Mouse (Mus musculus): ENCODE results near the gene Ogdhl. TPM values are rescaled to one million over a fixed set of nuclear protein-coding genes. Genes with fewer than 3 reads are reported as not detected.
"Not testable (repeated sequence)": the region's sequence is repeated elsewhere in the genome, so short reads cannot be mapped to it uniquely, and the experiment has no call there.

Gene Ogdhl
- total RNA-seq (2014; fragmentation: Nextera tagmentation) (not detected in 2 replicates), total RNA-seq (2017) (0.22 TPM in 1 of 2 replicates, not detected in the other)

GRCm38 (mm10) chr14:32321732-32322685 is at the start of gene Ogdhl:
Gene Ogdhl (plus strand): TSS chr14:32322019.
- peak; percentile 97 for ATAC-seq (replicated peaks; ENCODE audit: poor library complexity, severe bottlenecking)

- no peak for ATAC-seq (replicated peaks; ENCODE audit: poor library complexity, severe bottlenecking)
These were observed 20.2 kb upstream of the Ogdhl start for GRCm38 (mm10) chr14:32301622-32302021.

GRCm38 (mm10) chr14:32302423-32302822 is 19.4 kb upstream of the Ogdhl start:
- no peak for ATAC-seq (replicated peaks; ENCODE audit: poor library complexity, severe bottlenecking)

- no peak for ATAC-seq (replicated peaks; ENCODE audit: poor library complexity, severe bottlenecking)
These were observed 16.9 kb upstream of the Ogdhl start for GRCm38 (mm10) chr14:32304921-32305320.

GRCm38 (mm10) chr14:32309876-32310275 is 11.9 kb upstream of the Ogdhl start:
- ATAC-seq (replicated peaks; ENCODE audit: poor library complexity, severe bottlenecking) = peak; percentile 67

- no peak for ATAC-seq (replicated peaks; ENCODE audit: poor library complexity, severe bottlenecking)
These were observed 10.3 kb upstream of the Ogdhl start for GRCm38 (mm10) chr14:32311381-32312035.

GRCm38 (mm10) chr14:32317822-32318221 is 4.0 kb upstream of the Ogdhl start:
- no peak for ATAC-seq (replicated peaks; ENCODE audit: poor library complexity, severe bottlenecking)

GRCm38 (mm10) chr14:32323221-32323620 is 1.4 kb downstream of the Ogdhl start:
- no peak for ATAC-seq (replicated peaks; ENCODE audit: poor library complexity, severe bottlenecking)

GRCm38 (mm10) chr14:32327366-32327765 is 5.5 kb downstream of the Ogdhl start:
- no peak for ATAC-seq (replicated peaks; ENCODE audit: poor library complexity, severe bottlenecking)

GRCm38 (mm10) chr14:32332515-32333445 is 11.0 kb downstream of the Ogdhl start:
- no peak for ATAC-seq (replicated peaks; ENCODE audit: poor library complexity, severe bottlenecking)

GRCm38 (mm10) chr14:32336021-32336420 is 14.2 kb downstream of the Ogdhl start:
- ATAC-seq (replicated peaks; ENCODE audit: poor library complexity, severe bottlenecking) = no peak

GRCm38 (mm10) chr14:32336547-32336946 is 14.7 kb downstream of the Ogdhl start:
- ATAC-seq (replicated peaks; ENCODE audit: poor library complexity, severe bottlenecking) = no peak

- ATAC-seq (replicated peaks; ENCODE audit: poor library complexity, severe bottlenecking) = no peak
These were observed 20.0 kb downstream of the Ogdhl start for GRCm38 (mm10) chr14:32341823-32342222.

- no peak for ATAC-seq (replicated peaks; ENCODE audit: poor library complexity, severe bottlenecking)
These were observed 22.4 kb downstream of the Ogdhl start for GRCm38 (mm10) chr14:32344176-32344575.

GRCm38 (mm10) chr14:32344694-32345093 is 22.9 kb downstream of the Ogdhl start:
- no peak for ATAC-seq (replicated peaks; ENCODE audit: poor library complexity, severe bottlenecking)

- ATAC-seq (replicated peaks; ENCODE audit: poor library complexity, severe bottlenecking) = no peak
These were observed 25.5 kb downstream of the Ogdhl start for GRCm38 (mm10) chr14:32347307-32347706.

- not testable (repeated sequence) for ATAC-seq (replicated peaks; ENCODE audit: poor library complexity, severe bottlenecking)
These were observed 29.5 kb downstream of the Ogdhl start for GRCm38 (mm10) chr14:32351181-32351920.

- no peak for ATAC-seq (replicated peaks; ENCODE audit: poor library complexity, severe bottlenecking)
These were observed 42.5 kb downstream of the Ogdhl start for GRCm38 (mm10) chr14:32364359-32364758.

GRCm38 (mm10) chr14:32369756-32370155 is 47.9 kb downstream of the Ogdhl start:
- no peak for ATAC-seq (replicated peaks; ENCODE audit: poor library complexity, severe bottlenecking)

GRCm38 (mm10) chr14:32372510-32372909 is 50.7 kb downstream of the Ogdhl start:
- ATAC-seq (replicated peaks; ENCODE audit: poor library complexity, severe bottlenecking) = no peak

Data from granulocyte monocyte progenitor cell, adult 5-6 weeks (primary cell).